Mouse (Mus musculus) liver, embryonic 12.5 days (tissue): ENCODE data around the gene Suclg1. TPM values are rescaled to one million over a fixed set of nuclear protein-coding genes. Genes with fewer than 3 reads are reported as not detected.

ENCODE experiments used
- ATAC-seq: fragments of 200-750 bp; cut with Nextera tagmentation; 2 replicates; pipeline ENCODE4 v1.8.0; 2017; ENCODE audit warnings: moderate number of reproducible peaks, mild to moderate bottlenecking, moderate library complexity
- H3K27ac ChIP-seq: fragments of 300-500 bp; sonication (generic); 2 replicates; pipeline ENCODE4 v1.5.1; 2016; ENCODE audit warnings: mild to moderate bottlenecking
- H3K27me3 ChIP-seq: fragments of 300-500 bp; sonication (generic); replicated peaks from 2 replicates; pipeline ENCODE4 v1.6.1; 2016; ENCODE audit warnings: mild to moderate bottlenecking, moderate library complexity
- H3K36me3 ChIP-seq: fragments of 300-500 bp; sonication (generic); 2 replicates; pipeline ENCODE4 v1.6.1; 2016; ENCODE audit warnings: mild to moderate bottlenecking, moderate library complexity
- H3K4me1 ChIP-seq: fragments of 300-500 bp; sonication (generic); 2 replicates; pipeline ENCODE4 v1.6.1; 2016
- H3K4me2 ChIP-seq: fragments of 300-500 bp; sonication (generic); 2 replicates; pipeline ENCODE4 v1.6.1; 2016; ENCODE audit warnings: mild to moderate bottlenecking, moderate library complexity
- H3K4me3 ChIP-seq: fragments of 300-500 bp; sonication (generic); 2 replicates; pipeline ENCODE4 v1.5.1; 2016; ENCODE audit warnings: mild to moderate bottlenecking, moderate library complexity
- H3K9ac ChIP-seq: fragments of 300-500 bp; sonication (generic); 2 replicates; pipeline ENCODE4 v1.6.1; 2016; ENCODE audit warnings: mild to moderate bottlenecking, moderate library complexity
- H3K9me3 ChIP-seq: fragments of 300-500 bp; sonication (generic); replicated peaks from 2 replicates; pipeline ENCODE4 v1.6.1; 2016; ENCODE audit warnings: mild to moderate bottlenecking, moderate library complexity
- WGBS: fragments of 180-500 bp; shearing (Covaris S2); methylation state at CpG from one replicate; pipeline ENCODE4 v1.1.7; 2016; ENCODE audit not compliant: insufficient replicate concordance; 5-methylcytosine and 5-hydroxymethylcytosine counted together
- polyA plus RNA-seq: library from polyadenylated mRNA; unstranded; fragments of >200 nt; fragmentation: Nextera tagmentation; extraction: Ambion mirVana; gene quantifications from 2 replicates; pipeline ENCODE4 v1.2.1, GENCODE M21; 2016

Suclg1 gene
- polyA plus RNA-seq, 1 experiment from 2014 or later, result 132 TPM

DNA sequence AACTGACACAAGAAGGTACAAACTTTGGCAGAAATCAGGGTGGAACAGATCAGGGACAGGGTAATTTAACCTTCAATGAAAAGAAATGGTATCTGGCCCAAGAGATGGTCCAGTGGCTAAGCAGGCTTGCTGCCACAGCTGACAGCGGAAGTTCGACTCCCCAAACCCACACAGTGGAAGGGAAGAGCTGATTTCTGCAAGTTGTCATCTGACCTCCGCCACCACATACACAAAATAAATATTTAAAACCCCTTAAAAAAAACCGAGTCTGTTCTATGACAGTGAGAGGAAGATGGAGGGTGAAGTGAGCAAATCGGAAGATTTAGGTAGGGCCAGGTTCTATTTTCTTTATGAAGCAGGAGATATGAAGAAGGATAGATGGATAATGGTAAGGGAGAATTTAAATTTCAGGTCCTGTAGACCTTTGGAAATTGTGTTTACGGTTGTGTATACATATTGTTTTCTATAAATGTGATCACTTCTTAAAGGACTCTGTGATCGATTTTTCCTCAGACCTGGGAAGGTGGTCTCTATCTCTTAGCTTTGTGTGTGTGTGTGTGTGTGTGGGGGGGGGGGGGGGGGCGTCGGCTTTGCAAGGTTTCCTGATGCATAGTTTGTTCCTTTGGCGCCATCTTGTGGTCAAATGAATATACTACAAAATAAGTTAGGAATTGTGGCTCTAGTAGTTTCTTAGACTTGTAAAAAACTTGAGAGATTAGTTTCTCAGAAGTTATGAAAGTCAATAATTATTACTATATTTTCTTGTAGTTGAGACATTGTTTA lies 20.6 kb upstream of the Suclg1 start:
- Histone ChIP-seq H3K27ac (no peak overlapping the region), H3K9me3 (no peaks in the 10 kb centered on the region), H3K27me3 (no peaks in the 10 kb centered on the region), H3K36me3 (no peaks in the 10 kb centered on the region), H3K9ac (no peak overlapping the region), H3K4me2 (no peak overlapping the region), H3K4me1 (peaks cover 7% of the 10 kb centered on the region; the same call in 1 of the 2 replicates), H3K4me3 (no peak overlapping the region)
- 28% methylated on average over 10 of the region's 10 CpGs for WGBS
- no peak for ATAC-seq

DNA sequence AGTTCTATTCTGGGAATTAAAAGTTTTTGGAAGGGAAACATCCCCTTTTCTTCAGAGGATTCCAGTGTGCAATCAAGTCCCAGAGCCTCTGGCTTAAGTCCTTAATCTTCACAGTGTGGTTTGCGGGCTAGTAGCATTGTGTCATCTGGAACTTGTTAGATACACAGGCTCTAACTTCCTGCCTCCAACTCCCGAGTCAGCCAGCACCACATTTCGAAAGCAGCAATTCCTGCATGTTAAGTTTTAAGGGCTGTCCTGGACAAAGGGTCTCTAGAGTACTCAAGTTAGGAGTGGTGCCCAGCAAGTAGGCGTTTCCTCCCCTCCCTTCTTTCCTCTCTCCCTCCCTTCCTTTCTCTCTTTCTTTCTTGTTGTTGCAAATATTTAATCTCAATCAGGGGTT lies 19.8 kb upstream of the Suclg1 start:
- Histone ChIP-seq H3K9me3 (no peaks in the 10 kb centered on the region), H3K4me1 (peaks cover 8% of the 10 kb centered on the region; the same call in 1 of the 2 replicates), H3K27me3 (no peaks in the 10 kb centered on the region), H3K4me3 (no peak overlapping the region), H3K27ac (no peak overlapping the region), H3K36me3 (no peaks in the 10 kb centered on the region), H3K9ac (no peak overlapping the region), H3K4me2 (no peak overlapping the region)
- WGBS, result 19% methylated on average over 4 of the region's 4 CpGs
- ATAC-seq, result no peak

DNA sequence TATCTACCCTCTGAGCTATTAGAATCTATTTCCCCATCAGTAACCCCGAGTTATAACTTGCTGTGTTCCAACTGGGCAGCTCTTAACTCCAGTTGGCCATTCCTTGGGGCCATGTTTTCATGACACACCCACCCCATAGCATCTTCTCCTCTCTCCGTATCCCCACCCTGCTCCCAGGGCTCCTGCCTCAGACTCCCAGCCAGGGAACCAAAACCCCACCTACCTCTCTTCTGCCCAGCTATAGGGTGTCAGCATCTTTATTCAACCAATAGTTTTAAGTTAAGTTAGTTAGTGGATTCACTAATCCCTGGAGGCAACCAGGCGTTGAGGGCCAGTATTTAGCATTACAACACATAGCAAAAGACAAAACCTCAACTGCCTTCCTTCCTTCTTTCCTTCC lies 19.3 kb upstream of the Suclg1 start:
- no peaks in the 10 kb centered on the region for H3K9me3 ChIP-seq
- H3K4me1 ChIP-seq, result peaks cover 8% of the 10 kb centered on the region; the same call in 1 of the 2 replicates

DNA sequence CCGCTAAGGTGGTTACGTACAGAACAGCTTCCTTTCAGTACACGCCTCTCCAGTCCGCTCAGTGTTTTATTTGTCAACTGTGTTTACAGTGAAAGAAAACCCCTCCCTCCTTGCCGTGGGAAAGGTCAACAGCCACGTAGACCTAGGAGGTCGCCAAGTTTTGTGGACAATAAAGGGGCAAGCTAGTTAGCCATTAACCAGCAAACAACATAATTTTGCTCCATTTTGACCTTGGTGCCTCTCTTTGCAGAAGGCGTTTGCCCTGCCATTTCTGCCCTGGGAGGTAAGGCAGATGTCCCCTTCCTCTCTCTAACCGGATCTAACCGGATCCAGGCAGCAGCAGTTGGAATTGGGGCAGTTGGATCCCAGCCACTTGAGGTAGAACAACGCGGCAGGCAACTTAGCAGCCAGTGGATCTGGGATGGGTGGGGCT lies 16.0 kb upstream of the Suclg1 start:
- Histone ChIP-seq H3K4me2 (0 out of 2 replicates have a peak overlapping the region, but pooled peaks have one; percentile 8), H3K27ac (peak overlapping the region; percentile 61), H3K9ac (no peak overlapping the region), H3K4me3 (no peak overlapping the region), H3K9me3 (no peaks in the 10 kb centered on the region), H3K27me3 (no peaks in the 10 kb centered on the region), H3K4me1 (peaks cover 8% of the 10 kb centered on the region; the same call in 1 of the 2 replicates), H3K36me3 (no peaks in the 10 kb centered on the region)
- 71% methylated on average over 12 of the region's 12 CpGs for WGBS
- peak; percentile 74 for ATAC-seq

More for the DNA sequence above, 19.3 kb upstream of the Suclg1 start:
- no peak overlapping the region for H3K27ac ChIP-seq
- no peak overlapping the region for H3K4me3 ChIP-seq
- no peak overlapping the region for H3K4me2 ChIP-seq
- no peaks in the 10 kb centered on the region for H3K36me3 ChIP-seq
- no peaks in the 10 kb centered on the region for H3K27me3 ChIP-seq
- no peak for ATAC-seq
- WGBS, result 52% methylated on average over 3 of the region's 3 CpGs
- no peak overlapping the region for H3K9ac ChIP-seq

DNA sequence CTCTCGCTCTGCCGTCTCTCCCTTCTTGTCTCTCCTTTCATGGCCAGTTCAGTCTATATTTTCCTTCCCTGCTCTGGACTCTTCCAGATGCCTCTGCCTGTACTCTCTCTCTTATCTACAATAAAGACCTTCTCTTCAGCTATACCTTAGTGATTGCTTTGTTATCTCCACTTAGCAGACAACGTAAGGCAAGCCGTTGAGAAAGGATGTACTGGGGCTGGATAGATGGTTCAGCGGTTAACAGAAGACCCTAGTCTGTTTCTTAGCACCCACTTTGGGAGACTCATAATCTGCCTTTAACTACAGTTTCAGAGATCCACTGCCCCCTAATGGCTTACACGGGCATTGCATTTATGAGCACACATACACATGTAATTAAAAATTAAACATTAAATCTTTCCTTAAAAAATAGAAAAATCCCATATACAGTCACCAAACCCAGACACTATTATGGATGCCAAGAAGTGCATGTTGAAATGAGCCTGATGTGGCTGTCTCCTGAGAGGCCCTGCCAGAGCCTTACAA lies 14.9 kb upstream of the Suclg1 start:
- H3K4me2 ChIP-seq, result no peak overlapping the region
- H3K27ac ChIP-seq, result no peak overlapping the region
- H3K27me3 ChIP-seq, result no peaks in the 10 kb centered on the region
- no peaks in the 10 kb centered on the region for H3K9me3 ChIP-seq
- ATAC-seq, result peak; percentile 56; the same call in 1 of the 2 replicates
- H3K9ac ChIP-seq, result no peak overlapping the region
- WGBS, result 49% methylated on average over 6 of the region's 6 CpGs
- H3K36me3 ChIP-seq, result no peaks in the 10 kb centered on the region
- no peak overlapping the region for H3K4me3 ChIP-seq
- peaks cover 8% of the 10 kb centered on the region; the same call in 1 of the 2 replicates for H3K4me1 ChIP-seq

DNA sequence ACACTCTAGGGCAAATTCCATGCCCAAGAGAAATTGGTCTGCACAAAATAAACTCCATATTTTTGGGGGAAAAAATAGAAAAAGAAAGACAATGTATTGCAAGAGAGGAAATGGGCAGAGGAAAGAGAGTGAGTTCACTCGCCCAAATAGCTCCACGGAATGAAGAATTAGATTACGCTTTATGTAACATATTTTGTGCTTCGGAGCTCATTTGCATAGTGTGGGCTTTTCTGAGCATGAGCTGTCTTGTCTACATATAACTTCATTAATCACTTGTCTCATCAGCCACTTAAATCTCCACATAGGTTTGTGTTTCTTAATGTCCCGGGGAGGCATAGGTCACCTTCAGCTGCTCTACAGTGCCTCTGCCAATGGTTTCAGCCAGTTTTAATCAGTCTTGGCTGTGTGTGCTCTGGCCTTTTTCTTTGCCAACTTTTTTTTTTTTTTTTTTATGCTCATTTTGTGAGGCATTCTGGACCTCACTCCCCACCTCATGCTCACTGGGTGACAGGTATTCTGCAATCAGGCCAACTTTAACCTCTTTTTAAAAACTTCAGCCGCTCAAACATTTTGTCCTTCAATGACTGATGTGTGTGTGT lies 13.8 kb upstream of the Suclg1 start:
- no peaks in the 10 kb centered on the region for H3K9me3 ChIP-seq
- H3K4me3 ChIP-seq, result no peak overlapping the region
- no peak overlapping the region for H3K4me2 ChIP-seq
- WGBS, result 85% methylated on average over 6 of the region's 6 CpGs
- no peak overlapping the region for H3K9ac ChIP-seq
- no peaks in the 10 kb centered on the region for H3K27me3 ChIP-seq
- ATAC-seq, result no peak
- H3K27ac ChIP-seq, result no peak overlapping the region
- H3K4me1 ChIP-seq, result peaks cover 4% of the 10 kb centered on the region; the same call in 1 of the 2 replicates
- no peaks in the 10 kb centered on the region for H3K36me3 ChIP-seq

DNA sequence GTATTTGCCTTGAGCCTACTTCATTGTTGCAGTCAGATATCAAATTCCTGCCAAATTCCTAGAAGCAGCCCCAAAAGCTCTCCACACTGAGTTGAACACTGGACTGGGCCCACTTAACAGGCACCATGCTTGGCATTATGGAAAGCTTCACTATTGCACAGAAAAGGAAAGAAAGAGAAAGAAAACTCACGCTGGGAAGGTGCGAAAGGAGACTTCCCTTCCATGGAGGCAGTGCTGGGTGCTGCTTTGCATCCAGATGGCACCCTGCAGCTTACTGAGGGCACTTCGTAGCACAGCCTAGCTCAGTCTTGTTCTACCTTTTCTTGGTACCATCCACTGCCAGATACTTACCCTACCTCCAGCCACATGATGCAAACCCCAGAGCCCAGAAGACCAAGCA lies 12.5 kb upstream of the Suclg1 start:
- no peak overlapping the region for H3K4me3 ChIP-seq
- no peaks in the 10 kb centered on the region for H3K9me3 ChIP-seq
- 67% methylated on average over 3 of the region's 3 CpGs for WGBS
- no peak overlapping the region for H3K27ac ChIP-seq
- H3K4me1 ChIP-seq, result peaks cover 4% of the 10 kb centered on the region; the same call in 1 of the 2 replicates
- no peak overlapping the region for H3K9ac ChIP-seq
- no peaks in the 10 kb centered on the region for H3K36me3 ChIP-seq
- no peak for ATAC-seq
- no peak overlapping the region for H3K4me2 ChIP-seq
- no peaks in the 10 kb centered on the region for H3K27me3 ChIP-seq

DNA sequence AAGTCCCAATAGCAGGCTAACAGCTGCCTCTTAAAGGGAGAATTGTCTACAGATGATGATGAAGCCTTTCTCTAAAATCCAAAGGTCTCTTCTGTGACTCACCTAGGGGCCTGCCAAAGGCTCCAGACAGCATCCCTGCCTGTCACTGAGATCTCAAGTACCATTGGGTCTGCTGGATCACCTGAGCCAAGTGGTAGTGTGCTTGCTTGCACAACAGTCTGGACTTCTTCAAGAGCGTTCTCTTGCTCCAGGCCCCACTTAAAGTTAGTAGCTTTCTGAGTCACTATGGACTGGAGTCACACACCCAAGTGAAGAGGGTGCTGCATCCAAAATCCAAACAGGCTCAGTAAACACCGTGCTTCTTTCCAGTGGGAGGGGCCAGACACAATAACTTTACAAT lies 1.4 kb upstream of the Suclg1 start:
- no peak overlapping the region for H3K27ac ChIP-seq
- no peak overlapping the region for H3K9ac ChIP-seq
- no peak overlapping the region for H3K4me2 ChIP-seq
- H3K4me1 ChIP-seq, result peaks cover 18% of the 10 kb centered on the region
- 73% methylated on average over 2 of the region's 2 CpGs for WGBS
- H3K9me3 ChIP-seq, result no peaks in the 10 kb centered on the region
- no peaks in the 10 kb centered on the region for H3K27me3 ChIP-seq
- no peak for ATAC-seq
- H3K36me3 ChIP-seq, result peaks cover 3% of the 10 kb centered on the region; the same call in 1 of the 2 replicates
- H3K4me3 ChIP-seq, result no peak overlapping the region

DNA sequence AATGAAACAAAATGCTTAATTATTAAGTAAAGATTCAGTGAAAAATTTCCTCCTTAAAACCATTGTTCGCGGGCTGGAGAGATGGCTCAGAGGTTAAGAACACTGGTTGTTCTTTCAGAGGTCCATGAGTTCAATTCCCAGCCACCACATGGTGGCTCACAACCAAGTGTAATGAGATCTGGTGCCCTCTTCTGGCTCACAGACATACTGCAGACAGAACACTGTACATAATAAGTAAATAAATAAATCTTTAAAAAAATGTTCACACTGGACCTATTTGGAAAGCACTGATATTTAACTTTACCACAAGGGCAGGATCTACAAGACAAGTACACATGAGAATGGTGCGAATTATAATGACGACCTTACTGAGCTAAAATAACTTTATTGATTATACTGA lies 730 bp upstream of the Suclg1 start:
- Histone ChIP-seq H3K27me3 (no peaks in the 10 kb centered on the region), H3K36me3 (peaks cover 3% of the 10 kb centered on the region; the same call in 1 of the 2 replicates), H3K4me1 (peaks cover 22% of the 10 kb centered on the region), H3K9ac (no peak overlapping the region; the same call in 1 of the 2 replicates), H3K27ac (no peak overlapping the region), H3K4me2 (peak overlapping the region; percentile 81), H3K9me3 (no peaks in the 10 kb centered on the region), H3K4me3 (peak overlapping the region; percentile 87)
- WGBS, result 37% methylated on average over 4 of the region's 4 CpGs
- no peak for ATAC-seq

DNA sequence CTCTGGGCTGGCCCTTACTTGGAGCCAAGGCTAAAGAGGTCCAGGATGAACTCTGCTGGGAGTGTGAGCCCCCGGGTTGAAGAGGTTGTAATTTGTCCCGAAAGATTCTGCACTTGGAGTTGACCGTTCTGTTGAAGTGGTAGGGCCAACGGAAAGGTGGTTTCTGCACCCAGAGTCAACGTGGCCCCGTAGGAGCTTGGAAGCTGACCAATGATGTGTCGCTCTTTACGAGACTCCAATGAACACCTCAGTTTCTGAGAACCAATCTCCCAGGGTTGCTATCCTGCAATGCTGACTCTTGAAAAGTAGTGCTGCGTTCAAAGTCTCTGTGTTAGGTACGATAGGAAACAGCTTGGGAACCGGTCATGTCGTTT lies 854 bp downstream of the Suclg1 start:
- H3K9me3 ChIP-seq, result no peaks in the 10 kb centered on the region
- peak overlapping the region; percentile 81 for H3K4me2 ChIP-seq
- H3K27ac ChIP-seq, result peak overlapping the region; percentile 72
- 2% methylated on average over 12 of the region's 12 CpGs for WGBS
- peaks cover 38% of the 10 kb centered on the region for H3K4me1 ChIP-seq
- H3K36me3 ChIP-seq, result peaks cover 3% of the 10 kb centered on the region; the same call in 1 of the 2 replicates
- H3K4me3 ChIP-seq, result peak overlapping the region; percentile 87
- peak; percentile 36; the same call in 1 of the 2 replicates for ATAC-seq
- H3K27me3 ChIP-seq, result no peaks in the 10 kb centered on the region
- H3K9ac ChIP-seq, result peak overlapping the region; percentile 89

DNA sequence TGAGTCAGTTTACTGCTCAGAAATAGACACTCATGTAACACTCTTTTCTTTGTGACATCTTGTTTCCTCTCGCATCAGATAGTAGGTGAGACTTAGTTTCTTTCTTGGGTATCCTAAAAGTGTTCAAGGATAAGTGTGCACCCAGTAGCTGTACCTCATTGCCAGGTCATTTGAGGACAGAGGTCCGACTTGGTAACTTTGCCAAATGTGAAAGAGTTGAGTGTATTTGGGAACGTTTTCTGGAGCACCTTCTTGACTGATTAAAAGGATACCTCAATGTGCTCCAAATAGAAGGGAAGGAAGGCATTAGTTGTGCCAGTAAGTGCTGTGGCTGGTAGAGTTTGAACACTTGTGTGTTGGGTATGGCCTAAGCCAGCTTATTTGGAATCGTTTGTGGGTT lies 1.7 kb downstream of the Suclg1 start:
- H3K27ac ChIP-seq, result no peak overlapping the region
- peak overlapping the region; percentile 87 for H3K4me3 ChIP-seq
- H3K36me3 ChIP-seq, result peaks cover 3% of the 10 kb centered on the region; the same call in 1 of the 2 replicates
- no peaks in the 10 kb centered on the region for H3K27me3 ChIP-seq
- peaks cover 46% of the 10 kb centered on the region for H3K4me1 ChIP-seq
- H3K9me3 ChIP-seq, result no peaks in the 10 kb centered on the region
- H3K9ac ChIP-seq, result no peak overlapping the region
- peak overlapping the region; percentile 81 for H3K4me2 ChIP-seq
- WGBS, result 72% methylated on average over 4 of the region's 4 CpGs
- ATAC-seq, result no peak

DNA sequence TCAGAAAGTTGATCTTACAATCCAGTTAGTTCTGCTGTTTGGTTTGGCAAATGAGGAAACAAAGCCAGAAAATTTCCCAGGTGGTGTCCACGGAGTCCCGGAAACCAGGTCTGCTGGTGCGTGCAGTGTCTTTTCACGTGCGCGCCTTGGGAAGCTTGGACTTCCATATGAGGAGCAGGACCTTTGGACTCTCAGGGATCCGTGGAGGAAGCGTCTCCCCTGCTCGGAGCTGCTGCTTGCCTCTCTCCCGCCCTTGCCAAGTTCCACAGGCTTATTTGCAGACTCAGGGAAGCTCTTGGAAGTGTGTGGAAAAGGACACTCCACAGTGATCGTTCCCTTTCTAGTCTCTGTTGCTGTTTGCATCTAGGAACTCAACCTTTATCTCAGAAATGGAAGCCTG lies 3.2 kb downstream of the Suclg1 start:
- H3K4me3 ChIP-seq, result no peak overlapping the region

More for the DNA sequence above, 3.2 kb downstream of the Suclg1 start:
- Histone ChIP-seq H3K4me1 (peaks cover 50% of the 10 kb centered on the region), H3K9ac (no peak overlapping the region), H3K27ac (no peak overlapping the region), H3K9me3 (no peaks in the 10 kb centered on the region), H3K27me3 (no peaks in the 10 kb centered on the region), H3K4me2 (no peak overlapping the region), H3K36me3 (peaks cover 5% of the 10 kb centered on the region)
- no peak for ATAC-seq
- 87% methylated on average over 11 of the region's 11 CpGs for WGBS
